ENCODE assay signal across 1 mouse cellular context in the genomic region with DNA sequence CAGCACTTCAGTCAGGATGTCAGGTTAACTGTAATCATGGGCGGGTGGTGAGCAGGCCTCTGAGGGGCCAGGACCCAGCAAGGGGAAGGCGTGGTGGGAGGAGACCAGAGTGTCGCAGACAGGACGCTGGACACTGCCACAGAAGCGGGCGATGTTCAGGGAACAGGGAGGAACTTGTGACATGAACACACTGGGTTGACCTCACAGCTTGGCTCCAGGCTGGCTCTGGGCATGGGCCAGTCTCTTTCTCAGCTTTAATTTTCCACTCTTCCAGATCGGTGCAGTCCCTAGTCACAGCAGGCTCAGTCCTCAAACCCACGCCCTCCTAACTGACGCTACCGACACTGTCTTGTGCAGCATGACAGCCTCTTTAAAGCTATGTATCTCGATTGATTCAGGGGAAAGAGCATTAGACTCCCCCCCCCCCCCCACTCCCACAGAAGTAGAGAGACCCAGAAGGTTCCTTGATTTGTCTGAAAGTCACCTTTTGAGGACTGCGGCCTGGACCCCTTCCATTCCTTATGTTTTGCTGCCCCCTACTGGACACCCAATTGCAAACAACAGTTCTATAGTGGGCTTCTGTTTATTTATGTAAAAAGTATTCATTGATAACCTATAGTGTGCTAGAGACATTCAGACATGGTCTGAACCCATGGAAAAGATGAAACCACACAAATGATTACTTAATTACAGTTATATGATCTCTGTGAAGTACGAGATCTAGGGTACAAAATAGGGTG.
TF ChIP-seq lines count a peak whose summit lies in the region.

No protein-coding gene starts in this region.

TF ChIP-seq in CH12.LX, 34 proteins besides CTCF, POLR2A, EP300 and RAD21 (continued from another document):
- TF ChIP-seq SMC3 (IDR thresholded peaks at IDR 0.05; ENCODE audit: low read depth, low read length), result peak; percentile 76
- TF ChIP-seq MEF2A (IDR thresholded peaks at IDR 0.05; ENCODE audit: borderline replicate concordance, low read depth, low read length), result no peak
- TF ChIP-seq NRF1 (IDR thresholded peaks at IDR 0.05; ENCODE audit: low read depth, low read length), result no peak
- peak; percentile 22; the same call in 1 of the 2 replicates for TF ChIP-seq ZC3H11A (IDR thresholded peaks at IDR 0.05; ENCODE audit: low read depth, low read length)
- no peak for TF ChIP-seq ETS1 (conservative IDR thresholded peaks at IDR 0.05; ENCODE audit: low read depth, low read length)
